Mouse (Mus musculus) neural tube, embryonic 14.5 days (tissue): ENCODE results near the gene Slc41a2. TPM values are rescaled to one million over a fixed set of nuclear protein-coding genes. Genes with fewer than 3 reads are reported as not detected.
A peak's percentile ranks its signal among the peaks of the same experiment; 100 is the strongest.

ENCODE experiments used
- ATAC-seq: fragments of 200-750 bp; cut with Nextera tagmentation; 2 replicates; pipeline ENCODE4 v1.8.0; 2017; ENCODE audit warnings: low read depth, mild to moderate bottlenecking, moderate TSS enrichment, moderate library complexity
- H3K27ac ChIP-seq: fragments of 300-500 bp; sonication (generic); 2 replicates; pipeline ENCODE4 v1.5.1; 2014; ENCODE audit warnings: low read depth, mild to moderate bottlenecking, control low read depth, low read length, moderate library complexity, mixed read lengths
- H3K27me3 ChIP-seq: fragments of 300-500 bp; sonication (generic); 2 replicates; pipeline ENCODE4 v1.6.1; 2014; ENCODE audit warnings: low read length; ENCODE audit not compliant: control insufficient read depth, insufficient read depth
- H3K36me3 ChIP-seq: fragments of 300-500 bp; sonication (generic); 2 replicates; pipeline ENCODE4 v1.6.1; 2014; ENCODE audit warnings: low read length, mixed read lengths; ENCODE audit not compliant: control insufficient read depth, insufficient read depth
- H3K4me1 ChIP-seq: fragments of 300-500 bp; sonication (generic); 2 replicates; pipeline ENCODE4 v1.6.1; 2014; ENCODE audit warnings: low read length; ENCODE audit not compliant: control insufficient read depth, insufficient read depth
- H3K4me2 ChIP-seq: fragments of 300-500 bp; sonication (generic); 2 replicates; pipeline ENCODE4 v1.6.1; 2014; ENCODE audit warnings: mild to moderate bottlenecking, low read depth, low read length, control low read depth
- H3K4me3 ChIP-seq: fragments of 300-500 bp; sonication (generic); 2 replicates; pipeline ENCODE4 v1.5.1; 2014; ENCODE audit warnings: low read depth, low read length, control low read depth, mixed read lengths
- H3K9ac ChIP-seq: fragments of 300-500 bp; sonication (generic); replicated peaks from 2 replicates; pipeline ENCODE4 v1.6.1; 2014; ENCODE audit warnings: low read depth, mild to moderate bottlenecking, control low read depth, low read length, mixed read lengths
- H3K9me3 ChIP-seq: fragments of 300-500 bp; sonication (generic); 2 replicates; pipeline ENCODE4 v1.6.1; 2016; ENCODE audit warnings: low read length; ENCODE audit not compliant: control insufficient read depth
- WGBS: fragments of 180-500 bp; shearing (Covaris S2); extraction: QIAGEN DNeasy Blood & Tissue Kit; methylation state at CpG from one replicate; pipeline ENCODE4 v1.1.7; 2014; 5-methylcytosine and 5-hydroxymethylcytosine counted together
- polyA plus RNA-seq: library from polyadenylated mRNA; unstranded; fragments of >200 nt; fragmentation: Nextera tagmentation; extraction: Ambion mirVana; gene quantifications from 2 replicates; pipeline ENCODE4 v1.2.1, GENCODE M21; 2014

The Slc41a2 gene
- polyA plus RNA-seq, 1 experiment from 2014 or later = 14.1 TPM

DNA sequence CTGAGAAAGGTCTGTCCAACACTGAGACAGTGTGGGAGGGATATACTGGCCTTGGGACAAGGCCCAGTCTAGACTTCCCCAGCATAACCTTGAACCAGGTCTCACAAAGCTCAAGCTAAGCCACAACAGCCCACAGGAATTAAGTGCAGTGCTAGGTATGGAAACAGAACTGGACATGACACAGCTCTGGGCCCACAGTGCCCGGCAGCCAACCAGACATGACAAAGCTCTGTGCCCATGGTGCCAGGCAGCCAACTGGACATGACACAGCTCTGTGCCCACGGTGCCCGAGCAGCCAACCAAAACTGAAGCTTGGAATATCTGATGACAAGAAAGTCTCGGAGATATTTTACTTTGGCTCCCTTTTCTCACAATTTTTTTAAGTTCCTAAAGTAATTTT, 52.8 kb downstream of the Slc41a2 start:
- no peak overlapping the region for H3K4me3 ChIP-seq
- H3K4me1 ChIP-seq = 0 out of 2 replicates have a peak, but pooled peaks cover 3% of the 10 kb centered on the region
- H3K27me3 ChIP-seq = no peaks in the 10 kb centered on the region
- no peak overlapping the region for H3K9ac ChIP-seq
- ATAC-seq = no peak
- WGBS = 94% methylated on average over 4 of the region's 4 CpGs
- H3K27ac ChIP-seq = no peak overlapping the region
- no peaks in the 10 kb centered on the region for H3K36me3 ChIP-seq
- no peak overlapping the region for H3K4me2 ChIP-seq
- no peaks in the 10 kb centered on the region for H3K9me3 ChIP-seq

DNA sequence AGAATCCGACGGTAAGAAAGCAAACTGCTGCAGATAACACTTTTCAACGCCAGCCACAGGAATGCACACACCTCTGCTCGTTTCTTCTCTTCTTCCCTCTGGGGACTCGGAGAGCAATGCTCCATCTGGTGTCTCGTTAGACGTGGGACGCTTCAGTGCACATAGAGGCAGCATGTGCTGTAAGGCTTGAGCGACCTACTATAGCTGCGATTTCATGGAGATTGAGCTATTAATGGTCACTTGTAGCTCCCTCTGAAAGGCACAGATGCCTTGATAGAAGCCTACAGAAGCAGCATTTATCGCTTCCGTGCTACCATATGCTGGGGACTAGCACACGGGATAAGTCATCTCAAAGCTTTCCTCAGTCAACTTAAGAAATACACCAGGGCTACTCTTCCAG, 71.0 kb downstream of the Slc41a2 start:
- H3K4me2 ChIP-seq = no peak overlapping the region
- no peaks in the 10 kb centered on the region for H3K9me3 ChIP-seq
- H3K4me1 ChIP-seq = no peaks in the 10 kb centered on the region
- peak; percentile 83 for ATAC-seq
- H3K27ac ChIP-seq = no peak overlapping the region
- no peaks in the 10 kb centered on the region for H3K36me3 ChIP-seq
- no peak overlapping the region for H3K4me3 ChIP-seq
- H3K9ac ChIP-seq = no peak overlapping the region
- H3K27me3 ChIP-seq = no peaks in the 10 kb centered on the region
- 27% methylated on average over 13 of the region's 13 CpGs for WGBS

DNA sequence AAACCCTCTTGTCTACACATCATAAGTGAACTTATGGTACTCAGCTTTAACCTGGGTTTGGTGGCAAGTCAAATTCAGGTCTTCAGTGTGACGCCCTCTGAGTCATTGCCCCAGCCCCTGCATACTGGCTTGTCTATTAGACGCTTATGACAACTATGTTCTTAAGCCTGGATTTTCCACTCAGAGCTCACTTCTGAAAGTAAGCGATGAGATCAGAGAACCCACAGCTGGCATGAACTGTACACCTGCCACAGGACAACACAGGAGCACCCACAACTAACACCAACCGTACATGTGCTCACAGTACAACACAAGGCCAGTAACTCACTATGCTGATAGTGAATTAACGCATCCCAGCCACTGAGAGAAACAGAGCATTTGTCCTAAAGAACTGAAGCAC, 71.4 kb downstream of the Slc41a2 start:
- Histone ChIP-seq H3K27ac (no peak overlapping the region), H3K27me3 (no peaks in the 10 kb centered on the region), H3K36me3 (no peaks in the 10 kb centered on the region), H3K4me2 (no peak overlapping the region), H3K9ac (no peak overlapping the region), H3K4me3 (no peak overlapping the region), H3K9me3 (no peaks in the 10 kb centered on the region), H3K4me1 (no peaks in the 10 kb centered on the region)
- 91% methylated on average over 5 of the region's 5 CpGs for WGBS
- no peak for ATAC-seq

DNA sequence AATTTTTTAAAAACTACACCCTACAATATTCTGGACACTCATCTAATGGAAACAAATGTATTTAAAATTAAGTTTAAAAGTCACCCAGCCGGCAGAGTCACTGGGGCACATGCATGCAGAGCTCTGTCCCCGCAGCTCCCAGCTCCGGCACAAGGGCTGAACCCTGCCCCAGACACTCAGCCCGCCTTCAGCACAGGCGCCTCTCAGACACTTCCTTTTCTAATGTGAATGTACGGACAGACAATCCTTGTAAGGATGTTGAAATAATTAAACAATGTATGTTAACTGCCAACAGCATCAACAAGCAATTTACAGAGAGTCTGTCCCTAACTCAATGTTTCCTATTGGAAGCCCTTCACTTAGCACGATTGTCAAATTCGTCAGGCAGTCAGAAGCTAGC, 73.0 kb downstream of the Slc41a2 start:
- Histone ChIP-seq H3K36me3 (no peaks in the 10 kb centered on the region), H3K4me1 (no peaks in the 10 kb centered on the region), H3K9me3 (no peaks in the 10 kb centered on the region), H3K27me3 (no peaks in the 10 kb centered on the region), H3K9ac (no peak overlapping the region), H3K4me3 (no peak overlapping the region), H3K4me2 (no peak overlapping the region), H3K27ac (no peak overlapping the region)
- ATAC-seq = no peak
- WGBS = 68% methylated on average over 8 of the region's 8 CpGs

DNA sequence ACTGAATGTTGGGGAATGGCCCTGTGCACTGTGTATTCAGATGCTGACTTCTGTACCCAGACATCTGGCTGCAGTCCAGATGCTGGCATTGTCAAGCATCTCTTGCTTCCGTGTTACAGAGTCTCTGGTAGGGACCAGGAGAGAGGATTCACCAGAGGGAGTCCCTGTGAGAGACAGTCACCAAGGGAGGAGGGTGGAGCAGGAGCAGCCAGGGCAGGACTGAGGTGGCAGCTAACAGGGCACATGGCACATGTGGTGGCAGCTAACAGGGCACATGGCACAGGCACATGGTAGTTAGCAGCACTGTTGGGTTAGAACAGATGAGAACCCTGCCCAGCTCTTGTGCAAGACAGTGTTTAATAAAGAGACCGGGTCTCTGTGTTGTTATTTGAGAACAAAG, 73.6 kb downstream of the Slc41a2 start:
- no peak for ATAC-seq
- H3K27me3 ChIP-seq = no peaks in the 10 kb centered on the region
- no peak overlapping the region for H3K27ac ChIP-seq
- H3K36me3 ChIP-seq = no peaks in the 10 kb centered on the region
- WGBS = 48% methylated on average over 2 of the region's 2 CpGs
- H3K4me1 ChIP-seq = no peaks in the 10 kb centered on the region
- H3K4me3 ChIP-seq = no peak overlapping the region
- no peaks in the 10 kb centered on the region for H3K9me3 ChIP-seq
- no peak overlapping the region for H3K4me2 ChIP-seq
- no peak overlapping the region for H3K9ac ChIP-seq

DNA sequence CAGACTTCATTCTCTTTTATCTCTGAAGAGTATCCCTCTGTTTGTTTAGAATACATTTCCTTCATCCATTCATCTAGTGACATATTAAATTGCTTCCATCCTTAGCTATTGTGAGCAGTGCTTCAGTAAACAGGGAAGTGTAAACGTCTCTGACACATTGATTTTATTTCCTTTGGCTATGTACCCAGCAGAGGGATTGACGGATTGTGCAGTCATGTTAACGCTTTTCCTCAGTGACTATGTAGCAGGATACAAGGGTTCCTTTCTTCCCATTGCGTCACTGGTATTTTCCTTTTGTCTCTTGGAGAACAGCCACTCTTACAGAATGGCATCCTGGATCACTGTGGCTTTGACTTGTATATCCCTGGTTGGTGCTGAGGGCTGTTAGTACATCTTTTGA, 76.4 kb downstream of the Slc41a2 start:
- H3K9ac ChIP-seq = no peak overlapping the region
- H3K27me3 ChIP-seq = no peaks in the 10 kb centered on the region
- no peak overlapping the region for H3K4me3 ChIP-seq
- H3K4me2 ChIP-seq = no peak overlapping the region
- H3K4me1 ChIP-seq = no peaks in the 10 kb centered on the region
- no peaks in the 10 kb centered on the region for H3K36me3 ChIP-seq
- no peaks in the 10 kb centered on the region for H3K9me3 ChIP-seq
- WGBS = 40% methylated on average over 4 of the region's 4 CpGs
- no peak overlapping the region for H3K27ac ChIP-seq
- no peak for ATAC-seq

DNA sequence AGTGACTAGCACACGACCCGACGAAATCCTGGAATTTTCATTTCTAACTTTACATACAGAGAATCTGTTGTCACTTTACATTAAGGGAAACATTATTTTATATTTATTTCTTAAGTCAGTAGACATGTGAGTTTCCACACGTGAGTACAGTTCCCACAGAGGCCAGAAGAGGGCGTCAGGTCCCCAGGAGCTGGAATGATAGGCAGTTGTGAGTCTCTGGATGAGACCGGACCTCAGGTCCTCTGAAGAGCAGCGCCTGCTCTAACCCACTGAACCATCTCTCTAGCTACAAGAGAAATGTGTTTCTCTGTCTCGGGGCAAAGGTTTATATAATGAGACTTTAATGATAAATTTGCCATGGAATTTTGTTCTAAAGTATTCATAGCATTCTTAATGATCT, 86.3 kb downstream of the Slc41a2 start:
- no peaks in the 10 kb centered on the region for H3K4me1 ChIP-seq
- ATAC-seq = no peak
- no peak overlapping the region for H3K27ac ChIP-seq
- no peak overlapping the region for H3K4me3 ChIP-seq
- H3K9ac ChIP-seq = no peak overlapping the region
- H3K27me3 ChIP-seq = no peaks in the 10 kb centered on the region
- H3K36me3 ChIP-seq = no peaks in the 10 kb centered on the region
- H3K9me3 ChIP-seq = no peaks in the 10 kb centered on the region
- no peak overlapping the region for H3K4me2 ChIP-seq
- WGBS = 70% methylated on average over 8 of the region's 8 CpGs

DNA sequence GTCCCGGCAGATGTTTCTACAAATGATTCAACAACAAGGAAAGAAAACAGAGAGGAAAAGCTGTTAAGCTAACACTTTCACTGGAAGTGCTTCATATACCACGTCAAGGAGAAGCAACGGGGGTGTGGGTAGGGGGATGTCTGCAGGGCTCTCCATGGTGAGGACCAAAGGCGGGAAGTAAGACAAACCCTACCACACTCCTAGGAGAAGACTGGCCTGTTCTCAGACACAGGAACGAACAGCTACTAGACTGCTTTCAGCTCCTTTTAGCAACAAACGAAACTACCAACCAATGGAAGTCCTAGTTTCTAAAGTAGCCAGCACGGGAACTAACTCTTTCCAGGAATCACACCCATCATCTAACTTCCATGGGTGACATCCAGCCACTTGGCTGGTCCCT, 89.6 kb downstream of the Slc41a2 start:
- WGBS = 67% methylated on average over 7 of the region's 7 CpGs
- Histone ChIP-seq H3K4me2 (no peak overlapping the region), H3K4me1 (no peaks in the 10 kb centered on the region; the same call in 1 of the 2 replicates), H3K27ac (no peak overlapping the region), H3K9ac (no peak overlapping the region), H3K27me3 (no peaks in the 10 kb centered on the region), H3K9me3 (no peaks in the 10 kb centered on the region), H3K4me3 (no peak overlapping the region), H3K36me3 (no peaks in the 10 kb centered on the region)
- no peak for ATAC-seq

DNA sequence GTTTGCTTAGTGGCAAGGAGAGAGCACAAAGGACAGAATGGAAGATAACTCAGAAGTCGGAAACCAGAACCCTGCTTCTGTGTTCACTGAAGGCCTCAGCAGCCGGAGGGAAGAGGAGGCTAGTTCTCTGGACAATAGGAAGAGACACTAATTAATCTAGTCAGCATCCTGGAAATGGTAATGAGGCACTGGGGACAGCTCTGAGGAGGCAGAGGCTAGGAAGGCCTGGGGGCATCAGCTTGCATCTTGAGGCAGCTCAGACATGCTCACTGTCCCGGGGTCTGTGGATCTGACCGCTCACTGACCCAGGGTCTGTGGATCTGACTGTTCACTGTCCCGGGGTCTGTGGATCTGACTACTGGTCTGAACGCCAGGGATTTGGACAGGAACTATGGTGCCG, 92.0 kb downstream of the Slc41a2 start:
- no peak overlapping the region for H3K9ac ChIP-seq
- H3K4me2 ChIP-seq = no peak overlapping the region
- H3K4me3 ChIP-seq = no peak overlapping the region
- H3K27ac ChIP-seq = no peak overlapping the region
- peak; percentile 44; the same call in 1 of the 2 replicates for ATAC-seq
- whole genome bisulfite sequencing = 51% methylated on average over 7 of the region's 7 CpGs
- no peaks in the 10 kb centered on the region for H3K36me3 ChIP-seq
- H3K9me3 ChIP-seq = no peaks in the 10 kb centered on the region
- H3K27me3 ChIP-seq = no peaks in the 10 kb centered on the region
- no peaks in the 10 kb centered on the region; the same call in 1 of the 2 replicates for H3K4me1 ChIP-seq

DNA sequence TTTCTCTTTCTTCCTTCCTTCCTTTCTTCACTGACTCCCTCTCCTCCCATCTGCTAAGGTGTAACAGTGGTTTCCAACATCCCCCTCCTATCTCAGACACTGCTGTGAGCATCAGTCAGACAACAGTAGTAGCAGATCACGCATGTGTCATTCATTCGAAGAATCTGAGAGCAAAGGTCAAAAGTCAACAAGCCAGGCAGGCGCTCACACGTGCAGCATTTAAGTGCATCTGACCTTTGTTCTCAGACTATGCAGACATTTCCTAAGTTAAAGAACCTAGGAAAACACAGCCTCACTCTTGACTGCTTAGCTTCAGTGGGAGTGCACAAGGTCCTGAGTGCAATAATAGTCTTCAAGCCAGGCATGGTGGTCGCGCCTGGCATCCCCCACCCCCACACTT, 93.6 kb downstream of the Slc41a2 start:
- Histone ChIP-seq H3K9me3 (no peaks in the 10 kb centered on the region), H3K4me2 (no peak overlapping the region), H3K27ac (no peak overlapping the region), H3K4me1 (no peaks in the 10 kb centered on the region; the same call in 1 of the 2 replicates), H3K36me3 (no peaks in the 10 kb centered on the region), H3K4me3 (no peak overlapping the region), H3K9ac (no peak overlapping the region), H3K27me3 (no peaks in the 10 kb centered on the region)
- no peak for ATAC-seq
- 65% methylated on average over 6 of the region's 6 CpGs for WGBS
